ENCODE assay signal across 10 mouse cellular contexts in the genomic region with DNA sequence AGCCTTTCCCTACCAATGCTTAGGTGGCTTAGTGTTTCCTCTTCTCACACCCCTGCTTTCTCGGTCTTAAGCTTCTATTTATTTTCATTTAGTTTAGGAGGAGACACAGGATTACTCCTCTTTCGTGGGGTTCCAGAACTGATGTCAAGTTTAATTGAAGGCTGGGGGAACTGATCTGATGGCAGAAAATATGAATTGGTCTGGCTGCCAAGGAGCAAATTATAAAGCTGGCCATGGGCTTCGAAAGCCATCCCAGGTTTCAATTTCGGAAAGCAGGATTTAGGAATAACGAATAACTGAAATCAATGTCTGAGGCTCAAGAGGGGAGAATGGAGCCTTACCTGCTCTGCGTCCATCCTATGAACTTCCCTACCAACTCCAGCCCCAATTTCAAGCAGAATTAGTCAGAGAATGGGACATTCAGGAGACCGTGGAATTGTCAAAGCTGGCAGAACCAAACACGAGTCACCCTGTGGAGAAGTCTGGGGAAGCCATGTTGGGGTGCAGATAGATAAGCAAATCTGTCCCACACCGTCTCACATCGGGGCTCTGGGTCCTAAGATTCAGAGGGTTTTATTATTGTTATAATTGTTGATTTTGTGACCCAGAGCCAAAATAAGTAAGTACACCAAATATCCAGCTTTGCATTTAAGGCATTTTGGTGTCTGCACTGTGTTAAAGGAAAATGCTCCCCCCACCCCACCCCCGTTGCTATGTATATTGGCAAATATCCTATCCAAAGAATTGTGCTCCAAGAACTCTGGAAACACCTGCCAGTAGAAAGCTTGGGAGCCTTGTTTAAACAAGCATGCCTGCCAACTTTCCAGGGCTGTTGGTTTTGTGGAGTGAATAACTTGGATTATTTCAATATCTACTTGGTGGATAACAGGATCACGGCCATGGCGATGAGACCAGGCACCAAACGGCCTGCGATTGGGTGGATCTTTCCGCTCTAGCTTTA. TPM values are rescaled to one million over a fixed set of nuclear protein-coding genes. Genes with fewer than 3 reads are reported as not detected.
DNase-seq lines count a peak whose midpoint lies in the region; ATAC-seq and TF ChIP-seq lines count a peak whose summit lies in the region.
"Had no signal": no experiment of that assay in that cellular context is flagged by ENCODE, and none has a peak within 500 bp of the region (broad histone marks: within the 10 kb centered on the region; RNA-seq: fewer than 3 reads in every experiment).

No protein-coding gene starts in this region.

- TF ChIP-seq CTCF in brain, embryonic 14.5 days (IDR thresholded peaks at IDR 0.05; ENCODE audit: borderline replicate concordance, extremely low read depth, insufficient read depth, insufficient read length): no peak

- peak; percentile 68 to 80 for DNase-seq in heart, adult 18-20 months
- DNase-seq in heart, postnatal 36 days: no peak
- peak; percentile 80 for DNase-seq in brain, embryonic 14.5 days (ENCODE audit: low read depth)
- peak; percentile 62 for DNase-seq in lung, postnatal 14 days
- no peak for DNase-seq in frontal cortex, postnatal 25 days (ENCODE audit: low spot score in 2 of 2)
- DNase-seq in spleen, adult 18-20 months: no peak
- DNase-seq: gastrocnemius, postnatal 36 days; kidney, adult 18-20 months; retina, postnatal 1 day had no signal

- TF ChIP-seq POLR2A in brain, embryonic 14.5 days (IDR thresholded peaks at IDR 0.05; ENCODE audit: borderline replicate concordance, extremely low read depth, insufficient read depth, insufficient read length, poor library complexity, severe bottlenecking): no peak

- peaks cover 13 to 26% of the 10 kb centered on the region in 2 experiments for H3K4me1 ChIP-seq in heart, embryonic 14.5 days (ENCODE audit: control insufficient read depth in 2 of 2, insufficient read depth in 2 of 2, low read length in 2 of 2)

- peak overlapping the region; percentile 66 to 82 for H3K27ac ChIP-seq in heart, embryonic 14.5 days (replicated peaks in 1 of 2; ENCODE audit: control insufficient read depth in 1 of 2, insufficient read depth in 1 of 2, low read depth in 2 of 2, low read length in 2 of 2)

- H3K9me3 ChIP-seq in heart, embryonic 14.5 days (ENCODE audit: control insufficient read depth, low read length): no peaks in the 10 kb centered on the region

- no peak overlapping the region for H3K9ac ChIP-seq in heart, embryonic 14.5 days (ENCODE audit: low read length)

- H3K4me3 ChIP-seq in heart, embryonic 14.5 days (ENCODE audit: control insufficient read depth in 1 of 2, insufficient read depth in 1 of 2, low read depth in 1 of 2, low read length in 2 of 2): no peak overlapping the region

- no peaks in the 10 kb centered on the region for H3K27me3 ChIP-seq in heart, embryonic 14.5 days (ENCODE audit: control insufficient read depth, insufficient read depth, low read length)

- peak; percentile 63; the same call in 1 of the 2 replicates for ATAC-seq in heart, embryonic 14.5 days (ENCODE audit: insufficient number of reproducible peaks, insufficient read depth, low FRiP score, low read depth)

- H3K36me3 ChIP-seq in heart, embryonic 14.5 days (ENCODE audit: control insufficient read depth, insufficient read depth, low read length): no peaks in the 10 kb centered on the region

- 68% methylated on average over 16 of the region's 16 CpGs for WGBS in heart, embryonic 14.5 days

- peak overlapping the region; percentile 11; the same call in 1 of the 2 replicates for H3K4me2 ChIP-seq in heart, embryonic 14.5 days (ENCODE audit: low read length)

- intact Hi-C loops in heart, postnatal 36 days (cut with DNase I): loop anchor here (5.0 kb wide), 2 partner anchors 54 to 91 kb away; partner anchors contain the start of gene Tgfbr2

RNA-seq across cellular contexts. Expression of gene Tgfbr2, which starts 56.5 kb away (rescaled TPM):
- 10 to 100 TPM; 28.7 to 33.6 TPM for total RNA-seq in heart, adult 18-20 months (2021)
- total RNA-seq in heart, postnatal 36 days (2021): 10 to 100 TPM; 37.0 to 38.3 TPM
- 9.1 and 13.6 TPM in 2 replicates for polyA plus RNA-seq in brain, embryonic 14.5 days (2012; rRNA removed)
- 24.6 and 25.0 TPM in 2 replicates for polyA plus RNA-seq in heart, embryonic 14.5 days (2014; fragmentation: Nextera tagmentation; extraction: Ambion mirVana)

Comparison
In these comparisons a context has a peak if more than half of its experiments do, and no peak if none do; other contexts are left out.
1. DNase-seq: peak in heart, adult 18-20 months (2 of 2), brain, embryonic 14.5 days (single experiment) and lung, postnatal 14 days (single experiment); none in heart, postnatal 36 days (0 of 2), frontal cortex, postnatal 25 days (0 of 2) and spleen, adult 18-20 months (0 of 2).